ENCODE assay signal across 22 mouse cellular contexts in the genomic region with DNA sequence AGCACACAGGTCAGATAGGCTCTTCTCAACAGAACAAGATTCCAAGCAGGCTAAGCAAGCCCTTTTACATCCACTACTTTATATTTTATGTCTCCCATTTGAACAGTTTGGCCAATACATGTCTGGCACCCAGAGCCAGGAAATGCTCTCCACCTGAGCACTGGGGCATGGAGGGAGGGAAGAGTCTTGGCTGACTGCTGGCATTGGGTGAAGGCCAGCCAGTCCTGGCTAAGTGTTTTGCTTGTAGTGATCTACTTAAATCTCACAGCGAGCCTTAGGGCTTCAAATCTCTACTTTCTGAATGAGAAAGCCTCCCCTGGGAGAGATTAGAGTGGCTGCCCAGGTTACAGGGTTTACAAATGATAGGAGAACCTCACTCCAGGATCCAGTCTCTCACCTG.
DNase-seq lines count a peak whose midpoint lies in the region; ATAC-seq and TF ChIP-seq lines count a peak whose summit lies in the region.
"Had no signal": no experiment of that assay in that cellular context is flagged by ENCODE, and none has a peak within 500 bp of the region (broad histone marks: within the 10 kb centered on the region; RNA-seq: fewer than 3 reads in every experiment).

No protein-coding gene starts in this region.

- 32% methylated on average over 1 of the region's 1 CpGs for WGBS in kidney, adult 2 months
- WGBS in kidney, embryonic 14.5 days: 30% methylated on average over 1 of the region's 1 CpGs

- DNase-seq in cerebellum, postnatal 14 days: peak; percentile 22 to 32
- no peak for DNase-seq in cerebellum, adult 9-10 months
- DNase-seq in kidney, adult 2 months: peak; percentile 64
- no peak for DNase-seq in kidney, postnatal 4 days
- peak; percentile 8 to 55 for DNase-seq in kidney, postnatal 36 days
- DNase-seq: adrenal gland, postnatal 10 days; adrenal gland, postnatal 36 days; B cell, adult 2 months; cerebellum, adult 18-20 months; forebrain, postnatal 0 days; gastrocnemius, adult 2 months; gastrocnemius, postnatal 14 days; heart, adult 11 months had no signal

- H3K27me3 ChIP-seq in kidney, adult 2 months (replicated peaks; ENCODE audit: control insufficient read depth, insufficient read depth, low read length): no peaks in the 10 kb centered on the region
- H3K27me3 ChIP-seq in kidney, embryonic 14.5 days (ENCODE audit: control insufficient read depth, insufficient read depth, low read length): no peaks in the 10 kb centered on the region
- H3K27me3 ChIP-seq: embryonic facial prominence, embryonic 12.5 days; embryonic facial prominence, embryonic 15.5 days; hindbrain, embryonic 12.5 days; hindbrain, embryonic 15.5 days had no signal

- TF ChIP-seq POLR2A in kidney, adult 2 months (IDR thresholded peaks at IDR 0.05; ENCODE audit: low read depth, low read length): no peak

- H3K4me1 ChIP-seq in kidney, adult 2 months (ENCODE audit: control insufficient read depth, insufficient read depth, low read length): no peaks in the 10 kb centered on the region
- no peaks in the 10 kb centered on the region for H3K4me1 ChIP-seq in kidney, embryonic 14.5 days (ENCODE audit: control insufficient read depth, insufficient read depth, low read length)
- H3K4me1 ChIP-seq: embryonic facial prominence, embryonic 12.5 days; embryonic facial prominence, embryonic 15.5 days; hindbrain, embryonic 12.5 days; hindbrain, embryonic 15.5 days had no signal

- no peak overlapping the region for H3K9ac ChIP-seq in kidney, embryonic 14.5 days (ENCODE audit: low read depth, low read length)
- H3K9ac ChIP-seq: embryonic facial prominence, embryonic 12.5 days; embryonic facial prominence, embryonic 15.5 days; forebrain, postnatal 0 days; hindbrain, embryonic 12.5 days; hindbrain, embryonic 15.5 days had no signal

- no peaks in the 10 kb centered on the region for H3K36me3 ChIP-seq in kidney, adult 2 months (ENCODE audit: control insufficient read depth, insufficient read depth, low read length)
- H3K36me3 ChIP-seq in kidney, embryonic 14.5 days (ENCODE audit: control insufficient read depth, insufficient read depth, low read length): no peaks in the 10 kb centered on the region
- H3K36me3 ChIP-seq: embryonic facial prominence, embryonic 12.5 days; embryonic facial prominence, embryonic 15.5 days; G1E; hindbrain, embryonic 12.5 days; hindbrain, embryonic 15.5 days had no signal

- H3K4me2 ChIP-seq in kidney, embryonic 14.5 days (replicated peaks; ENCODE audit: low read depth, low read length): no peak overlapping the region
- H3K4me2 ChIP-seq: embryonic facial prominence, embryonic 12.5 days; embryonic facial prominence, embryonic 15.5 days; heart, embryonic 11.5 days; hindbrain, embryonic 12.5 days; hindbrain, embryonic 15.5 days had no signal

- no peaks in the 10 kb centered on the region for H3K9me3 ChIP-seq in kidney, embryonic 14.5 days (ENCODE audit: control insufficient read depth, low read length)
- H3K9me3 ChIP-seq: embryonic facial prominence, embryonic 12.5 days; embryonic facial prominence, embryonic 15.5 days; G1E; hindbrain, embryonic 12.5 days; hindbrain, embryonic 15.5 days had no signal

- no peak for TF ChIP-seq CTCF in kidney, adult 2 months (conservative IDR thresholded peaks at IDR 0.05; ENCODE audit: insufficient read depth, insufficient read length, low read depth, low read length)

- no peak overlapping the region for H3K27ac ChIP-seq in kidney, adult 2 months (ENCODE audit: insufficient read depth, low read depth, low read length)
- H3K27ac ChIP-seq in kidney, embryonic 14.5 days (ENCODE audit: low read depth, low read length): no peak overlapping the region
- H3K27ac ChIP-seq: embryonic facial prominence, embryonic 12.5 days; embryonic facial prominence, embryonic 15.5 days; gastrocnemius, adult 2 months; hindbrain, embryonic 12.5 days; hindbrain, embryonic 15.5 days had no signal

- no peak overlapping the region for H3K4me3 ChIP-seq in kidney, adult 2 months (ENCODE audit: insufficient read depth, low read depth, low read length)
- no peak overlapping the region for H3K4me3 ChIP-seq in kidney, embryonic 14.5 days (ENCODE audit: low read length)
- H3K4me3 ChIP-seq: embryonic facial prominence, embryonic 12.5 days; embryonic facial prominence, embryonic 15.5 days; gastrocnemius, adult 2 months; hindbrain, embryonic 12.5 days; hindbrain, embryonic 15.5 days had no signal

- no peak for ATAC-seq in kidney, embryonic 14.5 days (ENCODE audit: low FRiP score, low TSS enrichment)
- ATAC-seq: forebrain, embryonic 14.5 days; forebrain, postnatal 0 days; Patski had no signal

Comparison
In these comparisons a context has a peak if more than half of its experiments do, and no peak if none do; other contexts are left out.
1. DNase-seq: peak in cerebellum, postnatal 14 days (2 of 2), kidney, adult 2 months (single experiment) and kidney, postnatal 36 days (2 of 2); none in cerebellum, adult 9-10 months (single experiment) and kidney, postnatal 4 days (0 of 2).